Mouse (Mus musculus): Measurements from ENCODE around the gene Plekhm1.

DNA sequence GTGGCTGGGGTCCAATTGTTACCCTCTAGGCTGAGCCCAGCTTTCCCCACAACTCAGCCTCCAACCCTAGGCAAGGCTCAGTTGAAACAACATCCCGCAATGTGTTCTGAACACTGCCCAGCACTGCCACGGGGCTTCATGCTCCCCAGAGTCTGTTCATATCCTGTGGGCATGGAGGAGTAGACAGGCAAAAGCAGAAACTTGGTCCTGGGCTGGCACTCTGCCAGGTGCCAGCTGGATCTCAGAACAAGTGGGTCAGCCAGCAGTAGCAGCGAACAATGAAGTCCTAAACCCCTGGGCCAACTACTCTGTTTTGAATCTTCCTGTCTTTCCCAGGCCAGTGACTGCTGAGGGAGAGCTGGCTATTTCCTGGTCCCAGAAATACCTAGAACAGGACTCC, 40.4 kb downstream of the Plekhm1 start:
- TF ChIP-seq POLR2A (IDR thresholded peaks at IDR 0.05; ENCODE audit: borderline replicate concordance, extremely low read depth, low read depth, low read length) (no peak), CTCF (IDR thresholded peaks at IDR 0.05; ENCODE audit: insufficient read depth, low read length) (no peak)

Data from lung, adult 2 months (tissue).